Mouse (Mus musculus) macrophage (primary cell): ENCODE measurements around the gene 9330161L09Rik. TPM values are rescaled to one million over a fixed set of nuclear protein-coding genes. Genes with fewer than 3 reads are reported as not detected.

Source experiments
- H3K27ac ChIP-seq: fragments of 350-480 bp; formaldehyde crosslinking; 2 replicates; pipeline ENCODE4 v1.9.0; 2021
- H3K36me3 ChIP-seq: fragments of 350-480 bp; formaldehyde crosslinking; 2 replicates; pipeline ENCODE4 v1.9.0; 2021; ENCODE audit errors: inconsistent target
- H3K4me3 ChIP-seq: fragments of 350-480 bp; formaldehyde crosslinking; 2 replicates; pipeline ENCODE4 v1.9.0; 2021; ENCODE audit errors: inconsistent target
- H3K79me2 ChIP-seq: fragments of 350-480 bp; formaldehyde crosslinking; 2 replicates; pipeline ENCODE4 v1.9.0; 2021; ENCODE audit errors: inconsistent target
- WGBS: methylation state at CpG from one replicate; pipeline ENCODE4 v1.1.7; 2026; ENCODE audit warnings: inconsistent platforms; ENCODE audit not compliant: missing documents; 5-methylcytosine and 5-hydroxymethylcytosine counted together
- polyA plus RNA-seq: library from polyadenylated mRNA; stranded (reverse); fragments of 250-400 nt; gene quantifications from 3 replicates; pipeline ENCODE4 v1.2.4, GENCODE M21; 2018; ENCODE audit warnings: inconsistent platforms

9330161L09Rik gene
- polyA plus RNA-seq, 1 experiment from 2014 or later: not detected

- H3K4me3 ChIP-seq: no peak overlapping the region
- 88% methylated on average over 4 of the region's 4 CpGs for WGBS
- no peaks in the 10 kb centered on the region for H3K79me2 ChIP-seq
- no peaks in the 10 kb centered on the region for H3K36me3 ChIP-seq
- no peak overlapping the region for H3K27ac ChIP-seq
Observed at GRCm38 (mm10) chr12:103370861-103371260, 36.8 kb downstream of the 9330161L09Rik start.

DNA sequence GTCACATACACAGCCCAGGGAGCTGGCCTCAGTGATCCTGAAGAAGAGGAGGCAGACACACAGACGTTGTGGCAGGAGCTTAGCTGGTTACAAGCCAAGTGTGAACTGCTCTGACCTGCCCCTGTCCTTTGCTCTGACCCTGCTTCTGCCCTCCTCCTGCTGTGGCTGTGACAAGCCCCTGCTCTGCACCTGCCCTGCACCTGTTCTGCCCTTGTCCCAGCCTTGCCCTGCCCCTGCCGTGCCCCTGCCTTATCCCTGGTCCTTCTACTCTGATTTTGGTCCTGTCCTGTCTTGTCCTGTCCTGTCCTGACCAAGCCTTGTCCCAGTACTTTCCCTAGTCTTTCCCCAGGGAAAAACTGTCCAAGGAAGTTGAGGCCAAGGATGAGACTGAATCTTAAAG is 38.8 kb downstream of the 9330161L09Rik start:
- Histone ChIP-seq H3K36me3 (no peaks in the 10 kb centered on the region), H3K79me2 (no peaks in the 10 kb centered on the region), H3K4me3 (no peak overlapping the region), H3K27ac (no peak overlapping the region)
- 61% methylated on average over 2 of the region's 2 CpGs for WGBS

DNA sequence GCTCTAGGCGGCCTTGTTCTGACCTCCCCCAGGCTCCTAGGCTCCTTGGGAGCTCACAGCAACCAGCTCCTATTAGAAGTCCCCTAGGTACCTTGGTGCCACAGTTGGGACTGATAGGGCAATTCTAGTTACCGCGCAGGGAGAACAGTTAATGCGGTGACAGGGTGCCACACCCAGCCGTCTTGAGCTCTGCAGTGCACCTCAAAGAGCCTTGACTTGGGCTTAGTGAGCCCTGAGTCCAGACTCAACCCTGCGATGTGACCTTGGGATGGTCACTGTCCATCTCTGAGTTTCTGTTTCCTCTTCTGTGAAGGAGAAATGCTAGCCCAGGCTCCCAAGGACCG is 39.3 kb downstream of the 9330161L09Rik start:
- WGBS: 73% methylated on average over 7 of the region's 7 CpGs
- Histone ChIP-seq H3K27ac (no peak overlapping the region), H3K4me3 (no peak overlapping the region), H3K36me3 (no peaks in the 10 kb centered on the region), H3K79me2 (no peaks in the 10 kb centered on the region)

- H3K79me2 ChIP-seq: no peaks in the 10 kb centered on the region
- H3K27ac ChIP-seq: no peak overlapping the region
- H3K36me3 ChIP-seq: no peaks in the 10 kb centered on the region
- WGBS: 31% methylated on average over 18 of the region's 18 CpGs
- H3K4me3 ChIP-seq: no peak overlapping the region
Observed at GRCm38 (mm10) chr12:103367620-103368325, 39.8 kb downstream of the 9330161L09Rik start.

DNA sequence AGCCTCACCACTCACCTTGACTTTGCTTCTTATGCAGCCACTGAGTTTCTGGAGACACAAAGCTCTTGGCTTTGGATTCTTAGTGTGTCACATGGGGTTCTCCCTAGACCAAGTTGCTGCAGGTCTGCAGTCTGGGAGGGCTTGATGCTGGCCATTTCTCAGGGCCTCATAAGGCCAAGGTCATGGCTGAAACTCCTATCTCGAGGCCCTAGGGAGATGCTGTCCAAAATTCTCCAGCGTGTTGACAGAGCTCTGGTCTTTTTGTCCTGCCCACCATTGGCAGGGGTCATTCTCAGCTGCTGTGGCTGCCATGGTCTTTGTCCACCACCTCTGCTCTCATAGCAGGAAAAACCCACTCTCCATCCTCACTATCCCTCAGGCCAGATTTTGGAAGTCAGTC is 40.4 kb downstream of the 9330161L09Rik start:
- 86% methylated on average over 2 of the region's 2 CpGs for WGBS
- H3K36me3 ChIP-seq: no peaks in the 10 kb centered on the region
- H3K4me3 ChIP-seq: no peak overlapping the region

DNA sequence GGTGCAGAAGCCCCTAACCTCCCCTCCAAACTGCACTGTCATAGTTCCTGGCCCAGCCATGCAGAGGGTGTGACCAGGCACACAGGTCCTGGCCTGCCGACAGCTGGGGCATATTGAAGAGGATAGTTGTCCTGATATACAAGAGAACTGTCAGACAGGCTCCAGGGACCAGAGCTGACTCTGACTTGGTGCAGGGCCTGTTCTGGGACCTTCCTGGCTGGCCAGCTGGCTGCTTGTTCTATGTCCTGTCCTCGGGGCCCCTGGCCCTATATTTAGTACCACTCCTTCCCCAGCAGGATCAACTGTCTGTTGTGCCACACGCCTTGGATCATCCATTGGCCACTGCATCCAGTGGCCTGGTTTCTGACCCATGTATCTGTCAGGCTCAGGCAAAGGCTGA is 45.3 kb downstream of the 9330161L09Rik start:
- WGBS: 80% methylated on average over 3 of the region's 3 CpGs
- H3K27ac ChIP-seq: no peak overlapping the region
- no peaks in the 10 kb centered on the region for H3K36me3 ChIP-seq
- no peak overlapping the region for H3K4me3 ChIP-seq
- H3K79me2 ChIP-seq: no peaks in the 10 kb centered on the region

More for the DNA sequence above, 40.4 kb downstream of the 9330161L09Rik start:
- Histone ChIP-seq H3K79me2 (no peaks in the 10 kb centered on the region), H3K27ac (no peak overlapping the region)

DNA sequence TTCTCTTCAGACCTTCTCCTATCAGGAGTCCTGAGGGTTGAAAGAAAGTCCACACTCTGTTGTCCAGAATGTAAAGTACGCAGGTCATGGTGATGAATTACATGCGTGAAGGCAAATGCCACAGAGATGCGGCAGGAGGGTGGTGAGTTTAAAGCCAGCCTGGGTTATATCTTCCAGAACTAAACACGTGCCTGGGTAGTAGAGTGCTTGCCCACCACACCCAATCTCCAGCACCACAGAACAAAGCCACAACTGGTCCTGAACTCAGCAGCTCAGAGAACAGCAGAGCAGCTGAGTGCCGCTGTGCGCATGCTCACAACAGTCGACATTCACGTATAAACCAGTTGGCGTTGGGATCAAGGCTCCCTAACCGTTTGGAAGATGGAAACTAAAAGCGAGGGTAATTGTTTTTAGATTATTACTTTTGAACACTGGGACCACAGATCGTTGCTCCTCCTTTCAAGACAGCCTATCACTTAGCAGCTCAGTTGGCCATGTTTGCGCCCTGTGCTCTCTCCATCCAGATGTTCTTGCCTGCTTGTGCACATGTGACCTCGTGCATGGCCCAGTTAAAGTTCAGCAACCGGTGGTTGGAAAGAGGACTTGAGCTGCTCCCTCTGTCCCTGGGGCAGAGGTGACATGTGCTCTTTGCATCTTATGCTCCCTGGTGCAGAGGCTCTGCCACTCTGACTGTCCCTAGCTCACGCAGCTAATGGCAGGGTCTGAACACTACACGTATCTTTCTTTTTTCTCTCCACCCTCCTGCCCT is 45.9 kb downstream of the 9330161L09Rik start:
- Histone ChIP-seq H3K27ac (no peak overlapping the region), H3K4me3 (no peak overlapping the region)
- WGBS: 88% methylated on average over 17 of the region's 17 CpGs

DNA sequence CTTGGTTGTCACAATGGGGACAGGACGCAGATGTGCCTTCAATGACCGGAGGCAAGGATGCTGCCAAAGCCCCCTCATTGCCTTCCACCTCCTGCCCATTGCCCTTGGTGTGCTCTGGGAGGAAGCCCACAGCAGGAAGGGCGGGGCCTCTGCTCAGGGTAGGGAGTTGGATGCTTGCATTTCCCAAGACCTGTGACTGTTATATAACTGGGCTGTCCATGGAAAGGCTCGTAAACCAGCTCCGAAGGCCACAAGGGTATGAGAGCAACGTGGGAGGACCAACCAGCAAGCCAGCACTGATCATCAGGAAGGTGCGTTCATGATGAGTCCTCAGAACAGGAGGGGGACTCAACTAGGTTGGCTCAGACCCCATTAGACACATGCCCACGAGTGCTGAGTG is 46.8 kb downstream of the 9330161L09Rik start:
- Histone ChIP-seq H3K79me2 (no peaks in the 10 kb centered on the region), H3K4me3 (no peak overlapping the region), H3K27ac (no peak overlapping the region), H3K36me3 (no peaks in the 10 kb centered on the region)
- WGBS: 82% methylated on average over 8 of the region's 8 CpGs

More for the DNA sequence above, 45.9 kb downstream of the 9330161L09Rik start:
- Histone ChIP-seq H3K79me2 (no peaks in the 10 kb centered on the region), H3K36me3 (no peaks in the 10 kb centered on the region)

- 93% methylated on average over 4 of the region's 4 CpGs for WGBS
- H3K27ac ChIP-seq: no peak overlapping the region
- no peak overlapping the region for H3K4me3 ChIP-seq
- no peaks in the 10 kb centered on the region for H3K36me3 ChIP-seq
- H3K79me2 ChIP-seq: no peaks in the 10 kb centered on the region
Observed at GRCm38 (mm10) chr12:103358951-103359801, 48.4 kb downstream of the 9330161L09Rik start.

DNA sequence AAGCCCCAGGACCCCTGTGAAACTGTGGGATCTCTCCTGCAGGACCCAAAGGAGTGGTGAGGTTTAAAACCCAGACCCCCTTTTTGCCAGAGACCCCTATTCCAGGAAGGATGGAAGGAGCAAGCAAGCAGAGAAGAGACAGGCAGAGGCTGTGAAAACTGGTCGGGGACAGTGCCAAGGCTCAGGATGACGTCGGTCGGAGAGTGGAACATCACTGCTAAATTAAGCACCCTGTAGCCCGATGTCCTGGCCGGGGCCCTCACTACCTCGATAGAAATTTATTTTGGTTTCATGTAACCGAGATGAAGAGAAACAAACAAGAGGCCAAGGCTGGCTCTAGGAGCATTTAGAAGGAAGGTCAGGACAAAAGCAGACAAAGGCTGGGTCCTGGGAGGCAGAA is 49.4 kb downstream of the 9330161L09Rik start:
- Histone ChIP-seq H3K4me3 (no peak overlapping the region), H3K27ac (no peak overlapping the region), H3K79me2 (no peaks in the 10 kb centered on the region), H3K36me3 (no peaks in the 10 kb centered on the region)
- 84% methylated on average over 8 of the region's 8 CpGs for WGBS

Other genes with a start within 250 kb of the 9330161L09Rik start
- not detected in 3 replicates for gene Prima1, start 165.7 kb downstream of the 9330161L09Rik start, polyA plus RNA-seq
- gene Fam181a, start 96.8 kb downstream of the 9330161L09Rik start, polyA plus RNA-seq: not detected in 3 replicates
- 0.29 to 2.1 TPM (median 0.47 TPM) in 3 replicates for gene Asb2, start 51.8 kb downstream of the 9330161L09Rik start, polyA plus RNA-seq
- 0.64 to 1.1 TPM (median 0.80 TPM) in 3 replicates for gene Otub2, start 19.1 kb downstream of the 9330161L09Rik start, polyA plus RNA-seq
- gene Ddx24, start 18.0 kb upstream of the 9330161L09Rik start, polyA plus RNA-seq: 84.0 to 115 TPM (median 91.2 TPM) in 3 replicates
- 46.8 to 77.9 TPM (median 73.3 TPM) in 3 replicates for gene Ifi27, start 26.4 kb upstream of the 9330161L09Rik start, polyA plus RNA-seq
- 216 to 553 TPM (median 452 TPM) in 3 replicates for gene Ifi27l2a, start 35.9 kb upstream of the 9330161L09Rik start, polyA plus RNA-seq
- gene Ifi27l2b, start 49.4 kb upstream of the 9330161L09Rik start, polyA plus RNA-seq: not detected in 3 replicates
- gene Ppp4r4, start 124.5 kb upstream of the 9330161L09Rik start, polyA plus RNA-seq: 0.07 to 0.09 TPM in 2 of 3 replicates, not detected in the other
- gene Serpina10, start 223.6 kb upstream of the 9330161L09Rik start, polyA plus RNA-seq: not detected in 3 replicates
- not detected in 3 replicates for gene Serpina6, start 249.4 kb upstream of the 9330161L09Rik start, polyA plus RNA-seq